Mouse (Mus musculus) adrenal gland, postnatal 25 days (tissue): Measurements from ENCODE around the gene Flt3. TPM values are rescaled to one million over a fixed set of nuclear protein-coding genes. Genes with fewer than 3 reads are reported as not detected.

Experiments
- DNase-seq: peaks from one replicate; pipeline ENCODE4 v3.0.0; 2021; ENCODE audit warnings: mixed read lengths
- long read RNA-seq: library from polyadenylated mRNA; stranded (forward); transcript quantifications from one replicate; pipeline ENCODE4 v2.0.0, GENCODE M21; 2021
- total RNA-seq: library from RNA; stranded (reverse); gene quantifications from 2 replicates; pipeline ENCODE4 v1.2.3, GENCODE M21; 2021

Flt3 gene
- total RNA-seq: 0.33 TPM in 1 of 2 replicates, not detected in the other
- long read RNA-seq: 0 reads

DNA sequence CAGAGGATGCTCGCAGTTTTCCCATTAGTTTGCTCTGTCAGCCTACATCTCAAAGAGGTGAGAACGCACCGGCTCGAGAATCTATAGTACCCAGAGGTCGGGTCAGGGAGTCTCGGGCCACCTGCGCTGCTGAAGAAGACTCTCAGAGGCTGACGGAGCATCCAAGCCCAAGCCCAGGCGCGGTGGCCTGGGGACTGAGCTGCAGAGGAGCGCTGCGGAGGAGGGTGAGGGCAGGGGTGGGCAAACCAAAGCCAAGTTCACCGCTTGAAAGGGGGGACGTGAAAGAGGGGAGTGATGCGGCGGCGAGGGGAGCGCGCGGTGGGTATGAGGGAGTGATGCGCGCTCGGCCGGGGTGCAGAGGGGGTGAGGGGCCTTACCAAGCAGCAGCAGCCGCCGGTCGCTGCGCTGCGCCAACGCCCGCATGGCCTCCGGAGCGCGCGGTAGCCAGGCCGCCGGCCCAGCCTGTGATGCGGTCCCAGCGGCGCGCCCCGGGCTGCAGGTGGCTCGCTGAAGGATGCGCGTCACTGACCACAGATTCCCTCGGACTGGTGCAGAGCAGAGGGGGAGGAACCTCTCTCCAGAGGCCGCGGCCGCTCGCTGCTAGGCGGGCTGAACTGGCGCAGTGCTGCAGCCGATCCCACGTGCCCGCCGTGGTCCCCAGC lies at the start of gene Flt3:
Gene Flt3, minus strand, starts transcription at position 647 of the 662 bp plus-strand sequence.
- peak; percentile 9 for DNase-seq

DNA sequence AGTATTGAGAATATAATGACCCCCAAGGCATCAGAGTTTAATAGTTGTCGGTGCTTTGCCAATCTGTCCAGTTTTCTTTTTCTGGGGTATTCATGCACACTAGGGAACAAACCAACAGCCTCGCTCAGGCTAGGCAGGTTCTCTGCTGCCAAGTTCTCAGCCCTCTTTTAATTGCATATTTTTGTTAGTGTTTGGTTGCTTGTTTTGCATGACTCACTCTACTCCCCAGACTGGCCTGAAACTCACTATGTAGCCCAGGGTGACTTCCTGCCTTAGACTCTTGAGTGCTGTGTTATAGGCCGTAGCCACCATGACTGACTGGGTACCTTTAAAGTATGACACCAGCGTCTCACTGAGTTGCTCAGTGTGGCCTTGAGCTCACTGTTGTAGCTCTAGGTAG lies 48.6 kb upstream of the Flt3 start:
- no peak for DNase-seq

DNA sequence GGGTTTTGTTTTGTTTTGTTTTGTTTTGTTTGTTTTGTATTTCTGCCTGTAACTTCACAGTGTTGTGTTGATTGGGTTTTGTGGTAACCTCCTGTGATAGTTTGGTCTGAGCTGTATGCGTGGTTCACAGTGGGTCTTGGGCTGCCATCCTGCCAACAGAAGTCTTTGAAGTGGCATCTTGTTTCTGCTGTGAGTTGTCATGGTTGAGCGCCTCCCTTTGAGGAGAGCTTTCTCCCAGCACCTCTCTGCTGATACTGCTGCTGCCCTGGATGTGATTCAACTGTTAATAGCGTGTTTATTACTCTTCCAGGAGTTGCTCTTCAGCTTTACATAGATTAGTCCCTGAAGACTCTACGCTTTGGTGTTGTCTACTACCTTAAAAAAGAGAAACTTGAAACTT lies 48.2 kb upstream of the Flt3 start:
- no peak for DNase-seq

GRCm38 (mm10) chr5:147445252-147445651 lies 45.0 kb upstream of the Flt3 start:
- DNase-seq: no peak

DNA sequence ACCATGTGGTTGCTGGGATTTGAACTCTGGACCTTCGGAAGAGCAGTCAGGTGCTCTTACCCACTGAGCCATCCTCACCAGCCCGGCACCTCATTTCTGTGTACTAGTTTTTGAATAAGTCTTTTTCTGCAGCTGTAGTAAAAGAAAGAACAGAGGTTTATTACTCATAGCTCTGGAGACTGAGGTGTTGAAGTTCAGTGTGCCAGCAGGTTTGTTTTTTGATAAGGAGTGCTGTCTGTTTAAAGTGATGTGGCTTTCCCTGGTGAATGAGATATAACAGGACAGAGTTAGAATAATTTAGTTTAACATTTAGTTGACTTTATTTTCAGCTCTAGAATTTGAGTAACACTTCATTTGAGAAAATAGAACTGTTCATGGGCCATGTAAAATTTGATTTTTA lies 44.5 kb upstream of the Flt3 start:
- DNase-seq: no peak

GRCm38 (mm10) chr5:147444298-147444697 lies 44.0 kb upstream of the Flt3 start:
- DNase-seq: no peak

DNA sequence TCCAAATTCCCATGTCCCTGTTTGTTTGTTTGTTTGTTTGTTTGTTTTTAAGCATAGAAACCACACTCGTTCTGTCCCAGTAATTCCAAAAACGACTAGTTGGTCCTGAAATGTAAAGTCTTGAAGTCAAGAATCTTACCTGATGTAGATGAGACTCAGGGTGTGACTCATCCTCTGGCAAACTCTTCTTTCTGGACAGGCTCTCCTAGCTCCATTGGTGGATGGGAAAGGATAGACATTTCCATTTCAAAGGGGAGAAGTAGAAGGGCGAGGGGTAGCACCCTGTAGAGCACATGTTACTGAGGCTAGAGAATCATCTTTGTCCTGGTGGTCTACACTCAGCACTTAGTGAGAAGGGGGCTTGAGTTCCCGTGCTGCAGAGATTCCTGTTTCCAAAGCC lies 42.5 kb upstream of the Flt3 start:
- DNase-seq: no peak

DNA sequence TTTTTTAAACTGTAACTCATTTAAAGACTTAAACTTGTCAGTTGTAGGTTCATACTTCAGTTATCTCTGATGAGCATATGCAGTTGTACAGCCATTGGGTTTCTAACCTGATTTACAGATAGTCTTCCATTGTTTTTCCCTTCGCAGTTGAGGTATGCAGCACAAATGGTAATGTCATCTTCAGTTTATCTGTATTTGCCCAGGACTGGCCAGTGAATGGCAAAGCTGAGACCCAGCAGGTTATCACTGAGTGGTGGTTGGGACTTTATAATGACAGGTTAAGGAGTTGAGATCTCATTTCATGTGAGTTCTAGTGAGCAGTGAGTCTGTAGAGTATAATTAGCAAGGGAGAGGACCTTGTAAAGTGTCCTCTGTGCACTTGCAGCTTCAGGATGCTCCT lies 41.7 kb upstream of the Flt3 start:
- no peak for DNase-seq

GRCm38 (mm10) chr5:147440996-147441507 lies 40.8 kb upstream of the Flt3 start:
- no peak for DNase-seq

GRCm38 (mm10) chr5:147436491-147436890 lies 36.2 kb upstream of the Flt3 start:
- DNase-seq: no peak

GRCm38 (mm10) chr5:147435751-147436150 lies 35.5 kb upstream of the Flt3 start:
- no peak for DNase-seq

GRCm38 (mm10) chr5:147435224-147435623 lies 34.9 kb upstream of the Flt3 start:
- DNase-seq: peak; percentile 22

GRCm38 (mm10) chr5:147432927-147433326 lies 32.6 kb upstream of the Flt3 start:
- DNase-seq: no peak

- peak; percentile 74 for DNase-seq
Observed at GRCm38 (mm10) chr5:147430936-147431839, 30.9 kb upstream of the Flt3 start.

GRCm38 (mm10) chr5:147430361-147430935 lies 30.2 kb upstream of the Flt3 start:
- peak; percentile 47 for DNase-seq

GRCm38 (mm10) chr5:147429535-147430305 lies 29.4 kb upstream of the Flt3 start, which contains the start of gene Pan3:
TSS of gene Pan3 (plus strand) at chr5:147430161.
- peak; percentile 97 for DNase-seq

- DNase-seq: no peak
Observed at GRCm38 (mm10) chr5:147426048-147426805, 25.9 kb upstream of the Flt3 start.

GRCm38 (mm10) chr5:147423612-147424011 lies 23.3 kb upstream of the Flt3 start:
- no peak for DNase-seq

DNA sequence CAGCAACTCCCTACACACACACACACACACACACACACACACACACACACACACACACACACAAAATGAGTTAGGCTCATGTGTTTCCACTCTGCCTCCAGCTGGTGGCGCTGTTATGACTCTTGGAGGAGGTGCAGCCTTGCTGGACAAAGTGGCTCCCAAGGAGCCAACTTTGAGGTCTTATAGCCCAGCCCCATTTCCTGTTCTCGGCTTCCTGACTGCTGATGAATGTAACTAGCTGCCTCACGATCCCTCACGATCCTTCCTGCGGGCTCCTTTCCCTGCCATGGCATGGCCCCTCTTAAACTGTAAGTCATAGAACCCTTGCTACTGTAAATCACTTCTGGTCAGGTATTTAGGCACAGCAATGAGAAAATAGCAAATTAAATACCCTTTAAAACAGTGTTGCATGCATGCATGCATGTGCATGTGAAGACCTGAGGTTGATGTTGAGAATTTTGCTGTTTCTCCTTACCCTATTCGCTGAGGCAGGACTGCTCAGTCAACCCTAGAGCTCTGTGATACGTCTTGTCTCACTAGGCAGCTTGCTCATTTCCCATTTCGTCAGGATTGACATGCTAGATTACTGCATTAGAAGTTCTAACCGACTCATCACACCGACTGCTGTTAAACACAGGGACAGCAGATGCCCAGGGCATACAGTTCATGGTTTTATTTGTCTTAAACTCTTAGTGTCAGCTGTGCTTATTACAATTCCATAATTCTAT lies 18.3 kb upstream of the Flt3 start:
- DNase-seq: peak; percentile 48

GRCm38 (mm10) chr5:147417986-147418385 lies 17.7 kb upstream of the Flt3 start:
- no peak for DNase-seq

- no peak for DNase-seq
Observed at GRCm38 (mm10) chr5:147410585-147410984, 10.3 kb upstream of the Flt3 start.
